Mouse (Mus musculus) C2C12 (cell line): Measurements from ENCODE around the gene Rcan2. TPM values are rescaled to one million over a fixed set of nuclear protein-coding genes. Genes with fewer than 3 reads are reported as not detected.

Source experiments
- H3K27me3 ChIP-seq: one replicate; pipeline ENCODE4 v1.6.1; 2011; ENCODE audit not compliant: control insufficient read depth, insufficient read depth, insufficient read length
- H3K36me3 ChIP-seq: one replicate; pipeline ENCODE4 v1.6.1; 2011; ENCODE audit not compliant: control insufficient read depth, insufficient read depth
- H3K4me3 ChIP-seq: one replicate; pipeline ENCODE4 v1.5.1; 2011; ENCODE audit warnings: mild to moderate bottlenecking, control low read depth; ENCODE audit not compliant: poor library complexity, insufficient read depth, severe bottlenecking
- H3K79me2 ChIP-seq: one replicate; pipeline ENCODE4 v1.6.1; 2011; ENCODE audit not compliant: control insufficient read depth, insufficient read depth
- H3K79me3 ChIP-seq: one replicate; pipeline ENCODE4 v1.6.1; 2011; ENCODE audit warnings: low read depth, control low read depth
- H3ac ChIP-seq: one replicate; pipeline ENCODE3; 2011; ENCODE audit warnings: low read depth; ENCODE audit not compliant: control insufficient read depth, insufficient read length
- CEBPB ChIP-seq: IDR thresholded peaks from one replicate; pipeline ENCODE4 v1.6.1; 2011; ENCODE audit warnings: low read depth, mild to moderate bottlenecking, control low read depth, moderate library complexity
- CTCF ChIP-seq: IDR thresholded peaks from one replicate; pipeline ENCODE4 v1.5.1; 2011; ENCODE audit not compliant: control insufficient read depth, insufficient read depth, insufficient read length
- FOSL1 ChIP-seq: IDR thresholded peaks from one replicate; pipeline ENCODE4 v1.8.0; 2011; ENCODE audit warnings: mild to moderate bottlenecking, low read length; ENCODE audit not compliant: poor library complexity, insufficient read depth, severe bottlenecking
- MAX ChIP-seq: IDR thresholded peaks from one replicate; pipeline ENCODE4 v1.6.1; 2011; ENCODE audit warnings: mild to moderate bottlenecking, control low read depth
- MYOD1 ChIP-seq: IDR thresholded peaks from one replicate; pipeline ENCODE4 v1.6.1; 2011; ENCODE audit warnings: low read depth; ENCODE audit not compliant: control insufficient read depth, insufficient read length
- MYOG ChIP-seq: IDR thresholded peaks from one replicate; pipeline ENCODE4 v1.6.1; 2011; ENCODE audit not compliant: control insufficient read depth, insufficient read length; ENCODE audit errors: extremely low read depth
- USF1 ChIP-seq: IDR thresholded peaks from one replicate; pipeline ENCODE4 v1.6.1; 2011; ENCODE audit warnings: low read depth, mild to moderate bottlenecking, control low read depth, moderate library complexity
- polyA plus RNA-seq: library from polyadenylated mRNA; unstranded; fragments of >200 nt; fragmentation: generic; extraction: Trizol; gene quantifications from one replicate; pipeline ENCODE4 v1.2.1, GENCODE M21; 2012; ENCODE audit warnings: missing spikeins

Gene Rcan2
- polyA plus RNA-seq, 1 experiment = 1.0 TPM

DNA sequence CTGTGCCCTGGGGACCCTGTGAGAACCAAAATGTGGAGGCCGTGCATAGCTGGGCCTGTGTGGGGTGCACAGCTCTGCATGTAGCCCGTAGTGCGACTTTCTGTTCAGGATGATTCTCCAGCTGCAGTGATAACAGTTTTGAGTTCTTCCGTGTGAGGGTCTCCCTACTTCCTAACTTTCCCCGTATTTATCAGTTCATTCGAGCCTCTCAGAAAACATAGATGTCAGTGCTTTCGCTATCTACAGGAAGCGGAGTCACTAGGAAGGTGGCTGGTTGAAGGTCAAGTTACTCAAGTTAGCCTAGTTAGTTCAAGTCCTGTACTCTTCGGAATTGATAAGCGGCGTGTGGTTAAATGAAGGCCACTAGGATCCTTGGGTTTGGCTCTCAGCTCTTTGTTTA lies 130.6 kb downstream of the Rcan2 start:
- Histone ChIP-seq H3K79me3 (no peaks in the 10 kb centered on the region), H3K27me3 (no peaks in the 10 kb centered on the region), H3K79me2 (no peaks in the 10 kb centered on the region), H3ac (no peak overlapping the region), H3K36me3 (no peaks in the 10 kb centered on the region), H3K4me3 (no peak overlapping the region)
- TF ChIP-seq CTCF (no peak), USF1 (no peak), MYOD1 (no peak), CEBPB (no peak), FOSL1 (no peak)

- TF ChIP-seq CEBPB (no peak), MYOG (no peak), USF1 (no peak), CTCF (no peak), FOSL1 (no peak), MYOD1 (no peak), MAX (no peak)
- Histone ChIP-seq H3K36me3 (no peaks in the 10 kb centered on the region), H3K27me3 (no peaks in the 10 kb centered on the region), H3K4me3 (no peak overlapping the region), H3ac (no peak overlapping the region), H3K79me2 (no peaks in the 10 kb centered on the region), H3K79me3 (no peaks in the 10 kb centered on the region)
Observed at GRCm38 (mm10) chr17:43934056-43934455, 132.9 kb downstream of the Rcan2 start.

DNA sequence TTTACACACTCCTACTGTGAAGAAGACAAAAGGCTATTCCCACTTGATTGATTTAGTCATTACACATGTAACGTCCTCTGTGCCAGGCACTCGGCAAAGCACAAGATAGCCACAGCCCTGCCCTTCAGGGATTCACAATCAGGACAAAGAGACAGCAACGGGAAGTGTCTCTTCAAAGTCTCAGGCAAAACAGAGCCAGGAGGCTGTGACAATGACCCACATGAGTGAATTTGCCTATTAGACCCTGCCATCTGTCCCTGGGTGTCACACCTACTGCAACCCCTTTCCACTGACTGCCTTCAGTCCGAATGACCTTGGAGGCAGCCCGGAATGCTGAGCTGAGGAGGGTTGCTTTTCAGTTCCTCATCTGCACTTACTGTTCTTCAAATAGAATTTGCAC lies 151.1 kb downstream of the Rcan2 start:
- Histone ChIP-seq H3K79me2 (no peaks in the 10 kb centered on the region), H3K27me3 (no peaks in the 10 kb centered on the region), H3K36me3 (no peaks in the 10 kb centered on the region), H3K79me3 (no peaks in the 10 kb centered on the region), H3K4me3 (no peak overlapping the region), H3ac (no peak overlapping the region)
- TF ChIP-seq CEBPB = no peak
- TF ChIP-seq MYOD1 = no peak
- TF ChIP-seq MYOG = no peak
- no peak for TF ChIP-seq USF1
- no peak for TF ChIP-seq FOSL1
- TF ChIP-seq MAX = no peak
- no peak for TF ChIP-seq CTCF

GRCm38 (mm10) chr17:43952661-43953534 lies 151.7 kb downstream of the Rcan2 start:
- no peak for TF ChIP-seq CEBPB

DNA sequence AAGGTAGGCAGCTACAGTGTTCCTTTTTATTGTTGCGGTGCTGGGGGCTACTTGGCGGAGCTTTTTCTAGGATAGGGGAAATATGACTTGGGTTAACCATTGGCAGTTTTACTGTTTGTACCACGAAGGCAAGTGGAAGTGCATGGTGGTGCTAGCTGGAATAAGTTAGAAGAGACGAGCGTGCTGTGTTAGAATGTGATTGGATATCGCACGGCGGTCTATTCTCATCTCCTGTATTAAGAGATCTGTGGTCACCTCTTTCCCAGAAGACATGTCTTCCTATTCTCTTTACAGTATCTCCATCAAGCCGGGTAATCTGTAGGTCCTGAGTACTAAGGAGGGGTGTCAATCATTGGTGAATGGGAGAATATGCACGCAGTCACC lies 152.4 kb downstream of the Rcan2 start:
- H3K79me2 ChIP-seq = no peaks in the 10 kb centered on the region
- TF ChIP-seq CTCF = no peak

More at GRCm38 (mm10) chr17:43952661-43953534, 151.7 kb downstream of the Rcan2 start:
- no peak overlapping the region for H3ac ChIP-seq
- no peaks in the 10 kb centered on the region for H3K79me2 ChIP-seq
- H3K36me3 ChIP-seq = no peaks in the 10 kb centered on the region
- no peaks in the 10 kb centered on the region for H3K27me3 ChIP-seq
- H3K79me3 ChIP-seq = no peaks in the 10 kb centered on the region
- H3K4me3 ChIP-seq = no peak overlapping the region

DNA sequence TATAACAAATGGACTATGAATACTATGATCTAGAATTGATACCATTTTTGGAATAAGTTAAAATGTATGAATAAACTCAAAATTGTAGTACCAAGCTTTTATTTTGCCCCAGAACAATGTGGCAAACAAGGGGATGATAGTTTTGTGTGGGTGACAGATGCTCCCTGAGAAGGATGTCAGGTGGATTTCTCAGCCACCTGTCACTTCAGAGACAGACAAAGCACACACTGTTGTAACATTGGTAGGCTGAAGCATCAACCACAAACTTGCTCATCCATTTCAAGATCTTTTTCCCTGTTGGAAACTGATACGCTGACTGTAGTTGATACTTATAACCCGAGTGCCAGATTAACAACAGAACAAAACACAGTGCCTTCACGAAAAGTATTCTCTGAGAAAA lies 158.6 kb downstream of the Rcan2 start:
- Histone ChIP-seq H3K79me2 (no peaks in the 10 kb centered on the region), H3ac (no peak overlapping the region), H3K4me3 (no peak overlapping the region), H3K27me3 (no peaks in the 10 kb centered on the region), H3K79me3 (no peaks in the 10 kb centered on the region), H3K36me3 (no peaks in the 10 kb centered on the region)
- TF ChIP-seq MYOD1 (no peak), CEBPB (no peak), FOSL1 (no peak), USF1 (no peak), CTCF (no peak), MYOG (no peak), MAX (no peak)

More for the DNA sequence above, 152.4 kb downstream of the Rcan2 start:
- Histone ChIP-seq H3K79me3 (no peaks in the 10 kb centered on the region), H3K27me3 (no peaks in the 10 kb centered on the region), H3ac (no peak overlapping the region), H3K4me3 (no peak overlapping the region), H3K36me3 (no peaks in the 10 kb centered on the region)
